Mouse (Mus musculus): ENCODE data around the gene Zfp663. TPM values are rescaled to one million over a fixed set of nuclear protein-coding genes. Genes with fewer than 3 reads are reported as not detected.
A peak's percentile ranks its signal among the peaks of the same experiment; 100 is the strongest.

Gene Zfp663
- polyA plus RNA-seq, 1 experiment from 2014 or later: 3.2 TPM

GRCm38 (mm10) chr2:165364334-165365091 is 4.0 kb downstream of the Zfp663 start:
- Histone ChIP-seq H3K27ac (replicated peaks) (no peak overlapping the region), H3K27me3 (replicated peaks; ENCODE audit: low read depth, poor library complexity, severe bottlenecking) (peaks cover 65% of the 10 kb centered on the region), H3K36me3 (replicated peaks) (no peaks in the 10 kb centered on the region), H3K9me3 (no peaks in the 10 kb centered on the region), H3K4me1 (peaks cover 47% of the 10 kb centered on the region), H3K4me3 (peak overlapping the region; percentile 21)
- WGBS: 13% methylated on average over 21 of the region's 21 CpGs
- peak; percentile 83 for DNase-seq (ENCODE audit: low spot score)

GRCm38 (mm10) chr2:165363282-165363681 is 5.2 kb downstream of the Zfp663 start:
- Histone ChIP-seq H3K27me3 (replicated peaks; ENCODE audit: low read depth, poor library complexity, severe bottlenecking) (peaks cover 52% of the 10 kb centered on the region), H3K4me3 (no peak overlapping the region), H3K9me3 (no peaks in the 10 kb centered on the region), H3K4me1 (peaks cover 40% of the 10 kb centered on the region), H3K27ac (replicated peaks) (no peak overlapping the region), H3K36me3 (replicated peaks) (no peaks in the 10 kb centered on the region)
- no peak for DNase-seq (ENCODE audit: low spot score)
- 83% methylated on average over 6 of the region's 6 CpGs for WGBS

- peaks cover 22% of the 10 kb centered on the region for H3K4me1 ChIP-seq
- no peak overlapping the region for H3K27ac ChIP-seq (replicated peaks)
- H3K36me3 ChIP-seq (replicated peaks): no peaks in the 10 kb centered on the region
- peak; percentile 79 for DNase-seq (ENCODE audit: low spot score)
- 0% methylated on average over 1 of the region's 1 CpGs for WGBS
- H3K4me3 ChIP-seq: no peak overlapping the region
- H3K9me3 ChIP-seq: peaks cover 4% of the 10 kb centered on the region; the same call in 1 of the 2 replicates
- H3K27me3 ChIP-seq (replicated peaks; ENCODE audit: low read depth, poor library complexity, severe bottlenecking): peaks cover 33% of the 10 kb centered on the region
These were observed 7.7 kb downstream of the Zfp663 start for GRCm38 (mm10) chr2:165360861-165361260.

GRCm38 (mm10) chr2:165351828-165352513 is 16.6 kb downstream of the Zfp663 start:
- WGBS: 90% methylated on average over 20 of the region's 20 CpGs
- H3K27me3 ChIP-seq (replicated peaks; ENCODE audit: low read depth, poor library complexity, severe bottlenecking): 0 out of 2 replicates have a peak, but pooled peaks cover 3% of the 10 kb centered on the region
- H3K36me3 ChIP-seq (replicated peaks): peaks cover 16% of the 10 kb centered on the region
- no peak overlapping the region for H3K27ac ChIP-seq (replicated peaks)
- H3K4me3 ChIP-seq: no peak overlapping the region
- 0 out of 2 replicates have a peak, but pooled peaks cover 5% of the 10 kb centered on the region for H3K4me1 ChIP-seq
- H3K9me3 ChIP-seq: peaks cover 43% of the 10 kb centered on the region
- DNase-seq (ENCODE audit: low spot score): no peak

GRCm38 (mm10) chr2:165349466-165349865 is 19.1 kb downstream of the Zfp663 start:
- peak; percentile 36 for DNase-seq (ENCODE audit: low spot score)
- Histone ChIP-seq H3K27ac (replicated peaks) (no peak overlapping the region), H3K4me3 (no peak overlapping the region), H3K9me3 (peaks cover 35% of the 10 kb centered on the region), H3K36me3 (replicated peaks) (peaks cover 16% of the 10 kb centered on the region), H3K4me1 (0 out of 2 replicates have a peak, but pooled peaks cover 5% of the 10 kb centered on the region), H3K27me3 (replicated peaks; ENCODE audit: low read depth, poor library complexity, severe bottlenecking) (0 out of 2 replicates have a peak, but pooled peaks cover 3% of the 10 kb centered on the region)
- 25% methylated on average over 8 of the region's 8 CpGs for WGBS

- no peak overlapping the region for H3K4me3 ChIP-seq
- 94% methylated on average over 5 of the region's 5 CpGs for WGBS
These were observed 22.3 kb downstream of the Zfp663 start for GRCm38 (mm10) chr2:165346180-165346579.

GRCm38 (mm10) chr2:165337191-165337590 is 31.3 kb downstream of the Zfp663 start:
- H3K4me1 ChIP-seq: peaks cover 20% of the 10 kb centered on the region
- H3K4me3 ChIP-seq: no peak overlapping the region
- peaks cover 22% of the 10 kb centered on the region; the same call in 1 of the 2 replicates for H3K27me3 ChIP-seq (replicated peaks; ENCODE audit: low read depth, poor library complexity, severe bottlenecking)
- WGBS: 32% methylated on average over 3 of the region's 3 CpGs
- H3K9me3 ChIP-seq: no peaks in the 10 kb centered on the region
- H3K27ac ChIP-seq (replicated peaks): no peak overlapping the region
- peak; percentile 60 for DNase-seq (ENCODE audit: low spot score)
- no peaks in the 10 kb centered on the region for H3K36me3 ChIP-seq (replicated peaks)

More at GRCm38 (mm10) chr2:165346180-165346579, 22.3 kb downstream of the Zfp663 start:
- Histone ChIP-seq H3K36me3 (replicated peaks) (no peaks in the 10 kb centered on the region), H3K27me3 (replicated peaks; ENCODE audit: low read depth, poor library complexity, severe bottlenecking) (0 out of 2 replicates have a peak, but pooled peaks cover 4% of the 10 kb centered on the region), H3K9me3 (0 out of 2 replicates have a peak, but pooled peaks cover 5% of the 10 kb centered on the region), H3K4me1 (0 out of 2 replicates have a peak, but pooled peaks cover 5% of the 10 kb centered on the region), H3K27ac (replicated peaks) (no peak overlapping the region)
- no peak for DNase-seq (ENCODE audit: low spot score)

GRCm38 (mm10) chr2:165332610-165333210 is 35.8 kb downstream of the Zfp663 start:
- H3K4me3 ChIP-seq: no peak overlapping the region
- WGBS: 51% methylated on average over 14 of the region's 14 CpGs
- H3K4me1 ChIP-seq: peaks cover 21% of the 10 kb centered on the region

GRCm38 (mm10) chr2:165329703-165330102 is 38.8 kb downstream of the Zfp663 start:
- Histone ChIP-seq H3K27ac (replicated peaks) (no peak overlapping the region), H3K4me3 (no peak overlapping the region)
- WGBS: 54% methylated on average over 3 of the region's 3 CpGs

More at GRCm38 (mm10) chr2:165332610-165333210, 35.8 kb downstream of the Zfp663 start:
- Histone ChIP-seq H3K27ac (replicated peaks) (no peak overlapping the region), H3K36me3 (replicated peaks) (no peaks in the 10 kb centered on the region), H3K9me3 (no peaks in the 10 kb centered on the region), H3K27me3 (replicated peaks; ENCODE audit: low read depth, poor library complexity, severe bottlenecking) (peaks cover 19% of the 10 kb centered on the region)
- DNase-seq (ENCODE audit: low spot score): no peak

GRCm38 (mm10) chr2:165328746-165329145 is 39.8 kb downstream of the Zfp663 start:
- Histone ChIP-seq H3K36me3 (replicated peaks) (no peaks in the 10 kb centered on the region), H3K9me3 (no peaks in the 10 kb centered on the region), H3K27ac (replicated peaks) (no peak overlapping the region), H3K4me3 (no peak overlapping the region), H3K27me3 (replicated peaks; ENCODE audit: low read depth, poor library complexity, severe bottlenecking) (peaks cover 23% of the 10 kb centered on the region), H3K4me1 (peaks cover 39% of the 10 kb centered on the region)
- 79% methylated on average over 5 of the region's 5 CpGs for WGBS
- DNase-seq (ENCODE audit: low spot score): no peak

More at GRCm38 (mm10) chr2:165329703-165330102, 38.8 kb downstream of the Zfp663 start:
- no peak for DNase-seq (ENCODE audit: low spot score)
- Histone ChIP-seq H3K36me3 (replicated peaks) (no peaks in the 10 kb centered on the region), H3K4me1 (peaks cover 30% of the 10 kb centered on the region), H3K9me3 (no peaks in the 10 kb centered on the region), H3K27me3 (replicated peaks; ENCODE audit: low read depth, poor library complexity, severe bottlenecking) (peaks cover 23% of the 10 kb centered on the region)

GRCm38 (mm10) chr2:165327386-165327785 is 41.1 kb downstream of the Zfp663 start:
- no peaks in the 10 kb centered on the region for H3K9me3 ChIP-seq
- WGBS: 58% methylated on average over 7 of the region's 7 CpGs
- peaks cover 18% of the 10 kb centered on the region for H3K27me3 ChIP-seq (replicated peaks; ENCODE audit: low read depth, poor library complexity, severe bottlenecking)
- H3K36me3 ChIP-seq (replicated peaks): peaks cover 9% of the 10 kb centered on the region; the same call in 1 of the 2 replicates
- H3K4me1 ChIP-seq: peaks cover 42% of the 10 kb centered on the region
- H3K27ac ChIP-seq (replicated peaks): no peak overlapping the region
- DNase-seq (ENCODE audit: low spot score): no peak
- H3K4me3 ChIP-seq: peak overlapping the region; percentile 68
